Mouse (Mus musculus): ENCODE measurements around the gene Dnaja1. TPM values are rescaled to one million over a fixed set of nuclear protein-coding genes. Genes with fewer than 3 reads are reported as not detected.
A peak's percentile ranks its signal among the peaks of the same experiment; 100 is the strongest.

The Dnaja1 gene
- polyA plus RNA-seq, 1 experiment from 2014 or later, result 459 TPM

- under 1% methylated on average over 36 of the region's 39 CpGs for WGBS
- peak overlapping the region; percentile 51 for H3K27ac ChIP-seq
- H3K36me3 ChIP-seq, result peaks cover 35% of the 10 kb centered on the region
Measured at GRCm38 (mm10) chr4:40757157-40757779, 35.3 kb downstream of the Dnaja1 start.

GRCm38 (mm10) chr4:40757780-40758420, 36.0 kb downstream of the Dnaja1 start, which contains the start of gene Smu1:
Gene Smu1 (minus strand): TSS chr4:40757923.
- H3K9me3 ChIP-seq, result no peaks in the 10 kb centered on the region
- peak; percentile 99 for ATAC-seq (ENCODE audit: insufficient number of reproducible peaks, insufficient read depth, low FRiP score, low TSS enrichment, low read depth)
- WGBS, result under 1% methylated on average over 40 of the region's 40 CpGs
- peaks cover 30% of the 10 kb centered on the region for H3K36me3 ChIP-seq
- H3K4me3 ChIP-seq (replicated peaks), result peak within 1 kb of the TSS; percentile 71
- H3K4me1 ChIP-seq (replicated peaks), result peaks cover 3% of the 10 kb centered on the region; the same call in 1 of the 2 replicates
- peak within 1 kb of the TSS; percentile 51 for H3K27ac ChIP-seq
- H3K4me2 ChIP-seq, result peak within 1 kb of the TSS; percentile 80
- peak within 1 kb of the TSS; percentile 79 for H3K9ac ChIP-seq (replicated peaks)
- H3K27me3 ChIP-seq, result peaks cover 3% of the 10 kb centered on the region; the same call in 1 of the 2 replicates

More at GRCm38 (mm10) chr4:40757157-40757779, 35.3 kb downstream of the Dnaja1 start:
- Histone ChIP-seq H3K9me3 (no peaks in the 10 kb centered on the region), H3K4me1 (replicated peaks) (peaks cover 3% of the 10 kb centered on the region; the same call in 1 of the 2 replicates), H3K9ac (replicated peaks) (peak overlapping the region; percentile 79), H3K4me3 (replicated peaks) (peak overlapping the region; percentile 71), H3K4me2 (peak overlapping the region; percentile 80), H3K27me3 (peaks cover 3% of the 10 kb centered on the region; the same call in 1 of the 2 replicates)
- ATAC-seq (ENCODE audit: insufficient number of reproducible peaks, insufficient read depth, low FRiP score, low TSS enrichment, low read depth), result peak; percentile 66

- 53% methylated on average over 5 of the region's 5 CpGs for WGBS
- Histone ChIP-seq H3K4me2 (no peak overlapping the region), H3K4me1 (replicated peaks) (peaks cover 3% of the 10 kb centered on the region; the same call in 1 of the 2 replicates), H3K27ac (no peak overlapping the region), H3K36me3 (peaks cover 10% of the 10 kb centered on the region), H3K9ac (replicated peaks) (no peak overlapping the region), H3K9me3 (no peaks in the 10 kb centered on the region), H3K4me3 (replicated peaks) (no peak overlapping the region), H3K27me3 (peaks cover 3% of the 10 kb centered on the region; the same call in 1 of the 2 replicates)
- no peak for ATAC-seq (ENCODE audit: insufficient number of reproducible peaks, insufficient read depth, low FRiP score, low TSS enrichment, low read depth)
Measured at GRCm38 (mm10) chr4:40759876-40760275, 37.9 kb downstream of the Dnaja1 start.

- H3K27me3 ChIP-seq, result no peaks in the 10 kb centered on the region
- ATAC-seq (ENCODE audit: insufficient number of reproducible peaks, insufficient read depth, low FRiP score, low TSS enrichment, low read depth), result peak; percentile 50
- H3K4me2 ChIP-seq, result peak overlapping the region; percentile 64
- peak overlapping the region; percentile 34; the same call in 1 of the 2 replicates for H3K9ac ChIP-seq (replicated peaks)
- peak overlapping the region; percentile 82; the same call in 1 of the 2 replicates for H3K27ac ChIP-seq
- no peaks in the 10 kb centered on the region for H3K9me3 ChIP-seq
- no peaks in the 10 kb centered on the region for H3K36me3 ChIP-seq
- peak overlapping the region; percentile 26 for H3K4me3 ChIP-seq (replicated peaks)
- H3K4me1 ChIP-seq (replicated peaks), result peaks cover 16% of the 10 kb centered on the region
- WGBS, result 5% methylated on average over 12 of the region's 12 CpGs
Measured at GRCm38 (mm10) chr4:40774279-40775259, 52.6 kb downstream of the Dnaja1 start.

- Histone ChIP-seq H3K36me3 (no peaks in the 10 kb centered on the region), H3K9me3 (no peaks in the 10 kb centered on the region), H3K4me2 (no peak overlapping the region), H3K4me1 (replicated peaks) (peaks cover 21% of the 10 kb centered on the region), H3K4me3 (replicated peaks) (no peak overlapping the region), H3K9ac (replicated peaks) (no peak overlapping the region), H3K27me3 (no peaks in the 10 kb centered on the region), H3K27ac (no peak overlapping the region)
- no peak for ATAC-seq (ENCODE audit: insufficient number of reproducible peaks, insufficient read depth, low FRiP score, low TSS enrichment, low read depth)
- WGBS, result 66% methylated on average over 4 of the region's 4 CpGs
Measured at GRCm38 (mm10) chr4:40776416-40776815, 54.5 kb downstream of the Dnaja1 start.

- no peak overlapping the region for H3K4me3 ChIP-seq (replicated peaks)
- H3K36me3 ChIP-seq, result no peaks in the 10 kb centered on the region
- H3K4me2 ChIP-seq, result no peak overlapping the region
- 25% methylated on average over 2 of the region's 2 CpGs for WGBS
- no peaks in the 10 kb centered on the region for H3K9me3 ChIP-seq
- no peak for ATAC-seq (ENCODE audit: insufficient number of reproducible peaks, insufficient read depth, low FRiP score, low TSS enrichment, low read depth)
- H3K27ac ChIP-seq, result 0 out of 2 replicates have a peak overlapping the region, but pooled peaks have one; percentile 7
- H3K27me3 ChIP-seq, result no peaks in the 10 kb centered on the region
- H3K9ac ChIP-seq (replicated peaks), result no peak overlapping the region
- peaks cover 27% of the 10 kb centered on the region for H3K4me1 ChIP-seq (replicated peaks)
Measured at GRCm38 (mm10) chr4:40777116-40777515, 55.2 kb downstream of the Dnaja1 start.

GRCm38 (mm10) chr4:40778656-40779055, 56.7 kb downstream of the Dnaja1 start:
- Histone ChIP-seq H3K27me3 (no peaks in the 10 kb centered on the region), H3K9ac (replicated peaks) (no peak overlapping the region), H3K27ac (no peak overlapping the region), H3K4me3 (replicated peaks) (no peak overlapping the region), H3K36me3 (no peaks in the 10 kb centered on the region), H3K4me2 (no peak overlapping the region), H3K9me3 (no peaks in the 10 kb centered on the region), H3K4me1 (replicated peaks) (peaks cover 26% of the 10 kb centered on the region)
- no peak for ATAC-seq (ENCODE audit: insufficient number of reproducible peaks, insufficient read depth, low FRiP score, low TSS enrichment, low read depth)
- 88% methylated on average over 6 of the region's 6 CpGs for WGBS

- no peak overlapping the region for H3K27ac ChIP-seq
- 4% methylated on average over 3 of the region's 3 CpGs for WGBS
- H3K9ac ChIP-seq (replicated peaks), result no peak overlapping the region
- ATAC-seq (ENCODE audit: insufficient number of reproducible peaks, insufficient read depth, low FRiP score, low TSS enrichment, low read depth), result no peak
- H3K36me3 ChIP-seq, result no peaks in the 10 kb centered on the region
- H3K4me3 ChIP-seq (replicated peaks), result no peak overlapping the region
- no peaks in the 10 kb centered on the region for H3K27me3 ChIP-seq
- no peaks in the 10 kb centered on the region for H3K9me3 ChIP-seq
- H3K4me1 ChIP-seq (replicated peaks), result peaks cover 14% of the 10 kb centered on the region
- no peak overlapping the region for H3K4me2 ChIP-seq
Measured at GRCm38 (mm10) chr4:40781143-40781542, 59.2 kb downstream of the Dnaja1 start.

GRCm38 (mm10) chr4:40781797-40782495, 60.0 kb downstream of the Dnaja1 start:
- Histone ChIP-seq H3K36me3 (no peaks in the 10 kb centered on the region), H3K4me1 (replicated peaks) (peaks cover 14% of the 10 kb centered on the region), H3K4me3 (replicated peaks) (no peak overlapping the region), H3K9ac (replicated peaks) (no peak overlapping the region), H3K9me3 (no peaks in the 10 kb centered on the region), H3K4me2 (no peak overlapping the region), H3K27me3 (no peaks in the 10 kb centered on the region), H3K27ac (no peak overlapping the region)
- WGBS, result 54% methylated on average over 8 of the region's 8 CpGs
- no peak for ATAC-seq (ENCODE audit: insufficient number of reproducible peaks, insufficient read depth, low FRiP score, low TSS enrichment, low read depth)

- H3K4me3 ChIP-seq (replicated peaks), result no peak overlapping the region
- no peaks in the 10 kb centered on the region for H3K27me3 ChIP-seq
Measured at GRCm38 (mm10) chr4:40783049-40783448, 61.1 kb downstream of the Dnaja1 start.

More at GRCm38 (mm10) chr4:40783049-40783448, 61.1 kb downstream of the Dnaja1 start:
- WGBS, result 96% methylated on average over 4 of the region's 4 CpGs
- no peaks in the 10 kb centered on the region for H3K36me3 ChIP-seq
- H3K9me3 ChIP-seq, result no peaks in the 10 kb centered on the region
- H3K4me2 ChIP-seq, result no peak overlapping the region
- ATAC-seq (ENCODE audit: insufficient number of reproducible peaks, insufficient read depth, low FRiP score, low TSS enrichment, low read depth), result no peak
- H3K27ac ChIP-seq, result no peak overlapping the region
- peaks cover 14% of the 10 kb centered on the region for H3K4me1 ChIP-seq (replicated peaks)
- H3K9ac ChIP-seq (replicated peaks), result no peak overlapping the region
